Mouse (Mus musculus): ENCODE measurements at regions not wholly inside any gene's neighbourhood (a gene's known extent, or its start where the extent isn't known, plus 50 kb on each side); places are given as distances from the start of the nearest gene placed in this dataset.

GRCm38 (mm10) chr5:101496924-101497697 lies 167.7 kb downstream of the Nkx6-1 start:
- Histone ChIP-seq H3K27ac (ENCODE audit: insufficient read depth, low read depth, low read length) (no peak overlapping the region), H3K27me3 (replicated peaks; ENCODE audit: control insufficient read depth, insufficient read depth, low read length) (no peaks in the 10 kb centered on the region), H3K4me1 (ENCODE audit: control insufficient read depth, insufficient read depth, low read length) (no peaks in the 10 kb centered on the region), H3K36me3 (ENCODE audit: control insufficient read depth, insufficient read depth, low read length) (no peaks in the 10 kb centered on the region), H3K4me3 (ENCODE audit: insufficient read depth, low read depth, low read length) (no peak overlapping the region)
- no peak for DNase-seq
- WGBS: 70% methylated on average over 16 of the region's 16 CpGs
- no peak for TF ChIP-seq CTCF (conservative IDR thresholded peaks at IDR 0.05; ENCODE audit: insufficient read depth, insufficient read length, low read depth, low read length)
- TF ChIP-seq POLR2A (IDR thresholded peaks at IDR 0.05; ENCODE audit: low read depth, low read length): no peak

- no peak for DNase-seq
- no peak for TF ChIP-seq CTCF (conservative IDR thresholded peaks at IDR 0.05; ENCODE audit: insufficient read depth, insufficient read length, low read depth, low read length)
- TF ChIP-seq POLR2A (IDR thresholded peaks at IDR 0.05; ENCODE audit: low read depth, low read length): no peak
- no peaks in the 10 kb centered on the region for H3K36me3 ChIP-seq (ENCODE audit: control insufficient read depth, insufficient read depth, low read length)
- no peaks in the 10 kb centered on the region for H3K27me3 ChIP-seq (replicated peaks; ENCODE audit: control insufficient read depth, insufficient read depth, low read length)
- no peak overlapping the region for H3K4me3 ChIP-seq (ENCODE audit: insufficient read depth, low read depth, low read length)
- H3K4me1 ChIP-seq (ENCODE audit: control insufficient read depth, insufficient read depth, low read length): no peaks in the 10 kb centered on the region
- WGBS: 95% methylated on average over 9 of the region's 9 CpGs
- H3K27ac ChIP-seq (ENCODE audit: insufficient read depth, low read depth, low read length): no peak overlapping the region
Measured at GRCm38 (mm10) chr5:101496161-101496560, 168.6 kb downstream of the Nkx6-1 start.

- Histone ChIP-seq H3K4me3 (ENCODE audit: insufficient read depth, low read depth, low read length) (no peak overlapping the region), H3K4me1 (ENCODE audit: control insufficient read depth, insufficient read depth, low read length) (no peaks in the 10 kb centered on the region), H3K27ac (ENCODE audit: insufficient read depth, low read depth, low read length) (no peak overlapping the region), H3K36me3 (ENCODE audit: control insufficient read depth, insufficient read depth, low read length) (no peaks in the 10 kb centered on the region), H3K27me3 (replicated peaks; ENCODE audit: control insufficient read depth, insufficient read depth, low read length) (no peaks in the 10 kb centered on the region)
- no peak for TF ChIP-seq CTCF (conservative IDR thresholded peaks at IDR 0.05; ENCODE audit: insufficient read depth, insufficient read length, low read depth, low read length)
- TF ChIP-seq POLR2A (IDR thresholded peaks at IDR 0.05; ENCODE audit: low read depth, low read length): no peak
- no peak for DNase-seq
- WGBS: 29% methylated on average over 10 of the region's 10 CpGs
Measured at GRCm38 (mm10) chr5:101445792-101446191, 219.0 kb downstream of the Nkx6-1 start.

GRCm38 (mm10) chr5:101441782-101442181 lies 223.0 kb downstream of the Nkx6-1 start:
- no peak for DNase-seq
- 76% methylated on average over 1 of the region's 1 CpGs for WGBS
- no peaks in the 10 kb centered on the region for H3K27me3 ChIP-seq (replicated peaks; ENCODE audit: control insufficient read depth, insufficient read depth, low read length)
- no peaks in the 10 kb centered on the region for H3K4me1 ChIP-seq (ENCODE audit: control insufficient read depth, insufficient read depth, low read length)
- no peaks in the 10 kb centered on the region for H3K36me3 ChIP-seq (ENCODE audit: control insufficient read depth, insufficient read depth, low read length)
- TF ChIP-seq POLR2A (IDR thresholded peaks at IDR 0.05; ENCODE audit: low read depth, low read length): no peak
- TF ChIP-seq CTCF (conservative IDR thresholded peaks at IDR 0.05; ENCODE audit: insufficient read depth, insufficient read length, low read depth, low read length): peak; percentile 15; the same call in 1 of the 2 replicates
- no peak overlapping the region for H3K4me3 ChIP-seq (ENCODE audit: insufficient read depth, low read depth, low read length)
- no peak overlapping the region for H3K27ac ChIP-seq (ENCODE audit: insufficient read depth, low read depth, low read length)

- TF ChIP-seq CTCF (conservative IDR thresholded peaks at IDR 0.05; ENCODE audit: insufficient read depth, insufficient read length, low read depth, low read length) (no peak), POLR2A (IDR thresholded peaks at IDR 0.05; ENCODE audit: low read depth, low read length) (no peak)
- H3K27me3 ChIP-seq (replicated peaks; ENCODE audit: control insufficient read depth, insufficient read depth, low read length): no peaks in the 10 kb centered on the region; the same call in 1 of the 2 replicates
Measured at GRCm38 (mm10) chr5:101437666-101438299, 227.0 kb downstream of the Nkx6-1 start.

GRCm38 (mm10) chr5:101426067-101426771 lies 238.6 kb downstream of the Nkx6-1 start:
- 33% methylated on average over 13 of the region's 13 CpGs for WGBS
- H3K36me3 ChIP-seq (ENCODE audit: control insufficient read depth, insufficient read depth, low read length): no peaks in the 10 kb centered on the region
- no peak overlapping the region for H3K4me3 ChIP-seq (ENCODE audit: insufficient read depth, low read depth, low read length)

More at GRCm38 (mm10) chr5:101437666-101438299, 227.0 kb downstream of the Nkx6-1 start:
- H3K27ac ChIP-seq (ENCODE audit: insufficient read depth, low read depth, low read length): no peak overlapping the region
- H3K4me3 ChIP-seq (ENCODE audit: insufficient read depth, low read depth, low read length): no peak overlapping the region
- WGBS: 71% methylated on average over 14 of the region's 14 CpGs
- no peaks in the 10 kb centered on the region for H3K4me1 ChIP-seq (ENCODE audit: control insufficient read depth, insufficient read depth, low read length)
- DNase-seq: no peak
- no peaks in the 10 kb centered on the region for H3K36me3 ChIP-seq (ENCODE audit: control insufficient read depth, insufficient read depth, low read length)

More at GRCm38 (mm10) chr5:101426067-101426771, 238.6 kb downstream of the Nkx6-1 start:
- Histone ChIP-seq H3K27me3 (replicated peaks; ENCODE audit: control insufficient read depth, insufficient read depth, low read length) (no peaks in the 10 kb centered on the region; the same call in 1 of the 2 replicates), H3K4me1 (ENCODE audit: control insufficient read depth, insufficient read depth, low read length) (no peaks in the 10 kb centered on the region), H3K27ac (ENCODE audit: insufficient read depth, low read depth, low read length) (no peak overlapping the region)
- TF ChIP-seq POLR2A (IDR thresholded peaks at IDR 0.05; ENCODE audit: low read depth, low read length) (no peak), CTCF (conservative IDR thresholded peaks at IDR 0.05; ENCODE audit: insufficient read depth, insufficient read length, low read depth, low read length) (no peak)
- DNase-seq: no peak
